Mouse (Mus musculus) spleen, adult 2 months (tissue): ENCODE measurements around the gene Kmt2e.

ENCODE experiments used
- CTCF ChIP-seq: fragments of 200-500 bp; IDR thresholded peaks from 2 replicates; pipeline ENCODE4 v1.5.1; 2011; ENCODE audit warnings: mild to moderate bottlenecking, inconsistent platforms; ENCODE audit not compliant: insufficient read depth, insufficient read length, insufficient replicate concordance; ENCODE audit errors: extremely low read depth
- POLR2A ChIP-seq: fragments of 200-500 bp; IDR thresholded peaks from 2 replicates; pipeline ENCODE4 v1.6.1; 2011; ENCODE audit warnings: low read depth, low read length, inconsistent platforms

DNA sequence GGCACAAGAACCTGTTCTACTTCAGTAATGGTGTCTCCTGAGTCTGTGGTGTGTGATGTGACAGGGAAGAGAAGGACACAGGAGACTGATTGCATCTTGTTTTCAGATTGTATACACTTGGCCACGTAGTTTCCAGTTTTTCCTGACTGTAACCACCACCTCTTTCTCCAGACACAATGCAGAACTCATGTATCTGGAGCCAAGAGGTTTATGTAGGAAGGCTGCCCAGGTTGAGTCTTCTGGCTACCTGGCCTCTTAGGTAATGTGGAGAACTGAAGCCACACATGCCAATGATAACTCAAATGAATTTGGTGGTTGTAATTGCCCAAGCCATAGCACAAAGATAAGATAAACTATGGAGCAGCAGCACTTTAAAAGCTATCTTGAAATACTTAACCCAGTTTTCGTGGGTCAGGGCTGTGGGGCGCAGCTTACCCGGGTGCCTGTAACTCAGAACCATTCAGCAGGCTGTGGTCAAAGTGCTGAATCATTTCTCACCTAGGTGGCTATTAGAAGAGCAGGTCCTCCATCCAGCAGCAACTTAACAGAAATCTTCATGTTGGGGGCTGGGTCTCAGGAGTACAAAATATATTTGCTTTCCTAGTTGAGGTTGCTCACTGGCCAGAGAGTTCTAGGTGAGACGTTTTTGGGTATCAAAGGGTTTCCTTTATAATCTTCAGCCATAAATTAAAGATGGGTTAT, 21.8 kb upstream of the Kmt2e start:
- TF ChIP-seq POLR2A (no peak), CTCF (no peak)
